Mouse (Mus musculus): Measurements from ENCODE around the gene Phxr2. TPM values are rescaled to one million over a fixed set of nuclear protein-coding genes. Genes with fewer than 3 reads are reported as not detected.

Gene Phxr2
- polyA plus RNA-seq, 1 experiment from 2014 or later: 0.21 TPM

DNA sequence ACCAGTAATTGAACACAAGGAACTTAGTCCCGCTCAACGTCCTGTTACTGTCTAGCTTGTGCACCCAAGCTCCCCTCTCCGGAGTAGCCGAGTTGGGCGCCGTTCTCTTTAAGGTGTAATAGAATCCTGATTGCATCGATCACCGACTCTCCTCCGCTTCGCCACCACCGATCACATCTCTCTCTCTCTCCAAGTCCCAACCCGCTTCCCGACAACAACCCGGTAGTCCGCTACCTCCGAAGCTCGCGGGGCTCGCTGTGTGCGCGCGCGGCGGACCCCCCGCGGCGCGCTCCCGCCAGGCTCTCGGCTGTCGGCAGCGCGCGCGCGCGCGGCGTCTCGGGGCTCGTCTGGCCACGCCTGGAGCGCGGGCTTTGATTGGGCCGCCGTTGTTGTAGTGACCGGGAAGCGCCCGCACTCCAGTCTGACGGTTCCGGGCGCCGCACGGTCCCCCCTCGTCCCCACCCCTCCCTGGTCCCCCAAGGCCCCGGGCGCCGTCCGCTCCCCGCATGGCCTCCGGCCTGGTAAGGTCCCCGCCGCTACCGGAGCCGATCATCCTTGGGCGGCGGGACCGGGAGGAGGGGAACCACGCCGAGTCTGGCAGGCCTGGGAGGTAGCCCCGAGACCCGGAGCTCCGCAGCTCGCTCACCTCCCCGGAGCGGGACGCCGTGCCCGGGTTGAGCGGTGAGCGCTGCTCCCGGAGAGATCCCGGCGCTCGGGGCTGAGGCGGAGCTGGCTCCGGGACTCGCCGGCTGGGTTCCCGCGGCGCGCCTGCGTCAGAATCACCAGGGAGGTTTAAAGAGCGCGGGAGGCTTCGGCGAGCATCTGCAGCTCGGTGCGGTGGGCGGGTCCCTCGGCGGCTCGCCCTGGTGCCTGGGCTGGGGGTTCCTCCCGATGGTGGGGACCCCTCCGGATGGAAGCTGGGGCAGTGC, 19.2 kb downstream of the Phxr2 start, which contains the start of gene Poc1b:
TSS of gene Poc1b (plus strand) at position 334 of the 929 bp plus-strand sequence.
- peaks cover 30% of the 10 kb centered on the region for H3K4me1 ChIP-seq
- peak; percentile 94 for DNase-seq (ENCODE audit: low spot score)
- under 1% methylated on average over 106 of the region's 106 CpGs for WGBS
- peak within 1 kb of the TSS; percentile 94 for H3K4me3 ChIP-seq
- peaks cover 4% of the 10 kb centered on the region; the same call in 1 of the 2 replicates for H3K9me3 ChIP-seq
- H3K27me3 ChIP-seq (replicated peaks; ENCODE audit: low read depth, poor library complexity, severe bottlenecking): no peaks in the 10 kb centered on the region
- H3K36me3 ChIP-seq (replicated peaks): peaks cover 39% of the 10 kb centered on the region
- peak within 1 kb of the TSS; percentile 96 for H3K27ac ChIP-seq (replicated peaks)

DNA sequence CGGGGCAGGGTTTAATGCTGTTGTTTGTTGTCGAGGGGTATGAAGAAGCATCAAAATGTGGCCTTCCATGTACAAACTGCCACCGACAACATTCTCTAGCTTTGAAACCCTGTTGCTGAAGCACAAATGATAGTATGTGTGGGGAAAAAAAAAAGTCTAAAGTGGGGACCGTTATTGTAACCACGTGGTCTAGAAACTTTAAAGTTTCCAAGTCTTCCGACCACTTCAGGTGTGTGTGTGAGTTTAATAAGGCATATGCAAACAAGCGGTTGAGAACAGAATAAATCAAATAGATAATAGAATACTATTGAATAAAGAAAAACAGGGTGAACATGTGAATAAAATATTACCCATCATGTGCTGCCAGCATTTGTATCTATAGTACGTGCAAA, 19.8 kb downstream of the Phxr2 start:
- 37% methylated on average over 8 of the region's 8 CpGs for WGBS

DNA sequence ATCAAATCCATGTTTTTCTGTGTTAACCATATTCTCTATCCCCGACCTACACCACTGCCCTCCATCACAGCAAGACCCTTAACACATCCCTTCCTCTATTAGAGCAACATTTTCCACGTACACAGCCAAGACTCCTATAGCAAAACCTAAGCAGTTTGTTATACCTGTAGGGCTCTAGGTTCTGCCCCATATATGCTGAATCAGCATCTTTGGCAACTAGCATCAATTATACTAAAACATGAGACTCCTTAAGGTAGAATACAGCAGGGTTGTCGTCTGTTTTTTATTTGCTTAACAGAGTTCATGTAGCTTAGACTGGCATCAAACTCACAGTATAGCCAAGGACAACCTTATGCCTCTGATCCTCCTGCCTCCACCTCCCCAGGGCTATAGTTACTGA, 20.6 kb downstream of the Phxr2 start:
- Histone ChIP-seq H3K4me1 (peaks cover 24% of the 10 kb centered on the region), H3K36me3 (replicated peaks) (peaks cover 30% of the 10 kb centered on the region), H3K4me3 (peak overlapping the region; percentile 94; the same call in 1 of the 2 replicates), H3K27me3 (replicated peaks; ENCODE audit: low read depth, poor library complexity, severe bottlenecking) (no peaks in the 10 kb centered on the region), H3K27ac (replicated peaks) (no peak overlapping the region), H3K9me3 (peaks cover 4% of the 10 kb centered on the region; the same call in 1 of the 2 replicates)
- DNase-seq (ENCODE audit: low spot score): no peak
- WGBS: 81% methylated on average over 3 of the region's 3 CpGs

More for the DNA sequence above, 19.8 kb downstream of the Phxr2 start:
- peaks cover 38% of the 10 kb centered on the region for H3K36me3 ChIP-seq (replicated peaks)
- H3K4me1 ChIP-seq: peaks cover 28% of the 10 kb centered on the region
- H3K4me3 ChIP-seq: peak overlapping the region; percentile 94
- H3K27ac ChIP-seq (replicated peaks): peak overlapping the region; percentile 96
- peaks cover 4% of the 10 kb centered on the region; the same call in 1 of the 2 replicates for H3K9me3 ChIP-seq
- no peak for DNase-seq (ENCODE audit: low spot score)
- no peaks in the 10 kb centered on the region for H3K27me3 ChIP-seq (replicated peaks; ENCODE audit: low read depth, poor library complexity, severe bottlenecking)

DNA sequence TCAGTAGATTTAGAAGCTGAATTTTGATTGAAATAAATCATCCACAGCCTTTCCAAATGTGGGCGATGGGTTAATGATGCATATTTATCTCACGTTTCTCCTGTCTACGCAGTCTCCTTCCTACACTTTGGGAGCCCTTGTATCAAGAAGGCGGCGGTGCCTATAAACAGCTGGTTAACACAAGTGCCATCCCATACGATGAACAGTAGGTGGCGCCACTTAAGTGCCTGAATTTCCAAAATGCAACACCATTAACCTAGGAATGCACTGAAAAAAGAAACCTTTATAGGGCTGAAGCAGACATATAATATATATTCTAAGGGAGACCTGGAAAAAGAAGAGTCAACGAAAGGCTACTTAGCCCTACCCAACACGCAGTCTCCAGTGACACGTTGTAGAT, 28.8 kb downstream of the Phxr2 start:
- DNase-seq (ENCODE audit: low spot score): no peak
- no peaks in the 10 kb centered on the region for H3K9me3 ChIP-seq
- no peaks in the 10 kb centered on the region for H3K36me3 ChIP-seq (replicated peaks)
- H3K4me1 ChIP-seq: peaks cover 11% of the 10 kb centered on the region
- H3K4me3 ChIP-seq: no peak overlapping the region
- 78% methylated on average over 10 of the region's 10 CpGs for WGBS
- H3K27ac ChIP-seq (replicated peaks): no peak overlapping the region
- no peaks in the 10 kb centered on the region for H3K27me3 ChIP-seq (replicated peaks; ENCODE audit: low read depth, poor library complexity, severe bottlenecking)

DNA sequence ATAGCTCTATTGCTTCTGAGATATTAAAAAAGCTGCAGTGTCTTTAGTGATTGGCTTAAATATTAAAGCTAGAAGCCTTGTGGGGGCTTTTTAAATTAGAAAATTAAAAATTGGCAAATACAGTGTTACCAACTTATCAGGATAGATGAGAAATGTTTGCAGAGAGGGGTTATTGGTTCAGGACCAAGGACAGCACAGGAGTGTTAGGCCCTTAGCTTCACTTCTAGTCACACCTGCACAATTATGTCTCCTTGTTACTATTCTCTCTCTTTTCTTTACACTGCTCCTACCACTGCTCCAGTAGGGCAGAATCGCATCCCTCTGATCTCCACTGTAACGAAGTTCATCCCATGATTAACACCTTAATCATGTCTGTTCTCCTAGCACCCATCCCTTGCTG, 31.0 kb downstream of the Phxr2 start:
- Histone ChIP-seq H3K4me1 (peaks cover 11% of the 10 kb centered on the region), H3K4me3 (no peak overlapping the region), H3K27ac (replicated peaks) (no peak overlapping the region), H3K36me3 (replicated peaks) (no peaks in the 10 kb centered on the region), H3K9me3 (no peaks in the 10 kb centered on the region), H3K27me3 (replicated peaks; ENCODE audit: low read depth, poor library complexity, severe bottlenecking) (no peaks in the 10 kb centered on the region)
- WGBS: 81% methylated on average over 2 of the region's 2 CpGs
- no peak for DNase-seq (ENCODE audit: low spot score)

DNA sequence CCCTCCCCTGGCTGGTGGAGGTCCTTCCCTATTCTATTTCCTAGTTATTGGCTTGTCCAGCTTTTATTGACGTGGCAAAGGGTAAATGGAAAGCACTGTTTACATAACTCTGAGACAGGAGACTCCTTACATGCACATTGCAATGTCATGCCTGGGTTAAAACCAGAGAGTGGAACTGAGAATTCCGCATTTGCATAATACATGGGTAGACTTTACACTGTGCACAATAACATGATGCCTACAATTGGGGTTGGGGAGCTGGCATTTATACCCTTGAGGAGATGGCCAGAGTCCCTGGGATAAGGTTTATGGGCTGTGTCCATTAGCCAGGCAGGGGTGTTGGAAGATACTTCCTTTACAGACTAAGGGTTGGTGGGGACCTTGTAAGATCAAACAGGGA, 32.8 kb downstream of the Phxr2 start:
- Histone ChIP-seq H3K9me3 (no peaks in the 10 kb centered on the region), H3K36me3 (replicated peaks) (no peaks in the 10 kb centered on the region), H3K4me1 (peaks cover 11% of the 10 kb centered on the region), H3K27ac (replicated peaks) (no peak overlapping the region), H3K4me3 (no peak overlapping the region), H3K27me3 (replicated peaks; ENCODE audit: low read depth, poor library complexity, severe bottlenecking) (no peaks in the 10 kb centered on the region)
- DNase-seq (ENCODE audit: low spot score): no peak
- WGBS: 78% methylated on average over 2 of the region's 2 CpGs

DNA sequence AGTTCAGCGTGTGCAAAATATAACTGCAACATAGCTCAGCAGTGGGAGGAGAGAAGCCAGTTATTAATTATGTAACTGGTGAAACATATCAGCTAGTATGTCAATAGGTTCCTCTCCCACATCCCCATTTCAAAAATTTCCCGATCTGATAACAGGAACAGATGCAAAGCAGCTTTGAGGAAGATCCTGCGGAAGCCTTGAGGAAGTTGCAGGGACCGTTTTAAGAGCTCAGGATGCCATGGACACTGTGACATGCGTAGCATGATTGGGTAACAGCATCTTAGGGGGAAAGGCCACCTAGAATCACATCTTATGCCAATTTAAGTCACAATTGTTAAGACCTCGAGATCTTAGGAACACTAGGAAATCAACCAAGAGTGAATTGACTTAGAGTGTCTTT, 36.2 kb downstream of the Phxr2 start:
- Histone ChIP-seq H3K27me3 (replicated peaks; ENCODE audit: low read depth, poor library complexity, severe bottlenecking) (no peaks in the 10 kb centered on the region), H3K4me1 (peaks cover 11% of the 10 kb centered on the region), H3K27ac (replicated peaks) (no peak overlapping the region), H3K4me3 (no peak overlapping the region), H3K9me3 (no peaks in the 10 kb centered on the region), H3K36me3 (replicated peaks) (no peaks in the 10 kb centered on the region)
- 83% methylated on average over 6 of the region's 6 CpGs for WGBS
- DNase-seq (ENCODE audit: low spot score): no peak

DNA sequence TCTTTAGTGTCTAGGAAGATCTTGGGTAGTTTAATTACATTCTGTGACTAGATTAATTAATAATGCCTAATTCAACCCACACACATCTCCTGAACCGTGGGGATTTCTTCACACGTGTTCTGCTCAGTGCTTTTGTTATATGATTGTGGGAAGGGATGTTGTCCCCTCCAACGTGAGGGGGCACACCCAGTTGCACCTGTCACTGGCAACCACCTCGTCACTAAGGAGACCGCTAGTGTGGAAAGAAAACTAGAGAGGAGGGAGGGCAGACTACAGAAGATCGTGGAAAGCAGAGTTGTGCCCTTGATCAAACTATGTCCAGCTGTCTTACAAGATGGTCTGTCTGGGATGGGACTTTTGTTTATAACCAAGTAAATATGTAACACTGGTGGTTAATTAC, 40.1 kb downstream of the Phxr2 start:
- no peaks in the 10 kb centered on the region for H3K9me3 ChIP-seq
- no peak overlapping the region for H3K4me3 ChIP-seq
- no peaks in the 10 kb centered on the region for H3K4me1 ChIP-seq
- 75% methylated on average over 6 of the region's 6 CpGs for WGBS
- H3K27me3 ChIP-seq (replicated peaks; ENCODE audit: low read depth, poor library complexity, severe bottlenecking): no peaks in the 10 kb centered on the region
- no peak for DNase-seq (ENCODE audit: low spot score)
- no peak overlapping the region for H3K27ac ChIP-seq (replicated peaks)
- no peaks in the 10 kb centered on the region for H3K36me3 ChIP-seq (replicated peaks)

DNA sequence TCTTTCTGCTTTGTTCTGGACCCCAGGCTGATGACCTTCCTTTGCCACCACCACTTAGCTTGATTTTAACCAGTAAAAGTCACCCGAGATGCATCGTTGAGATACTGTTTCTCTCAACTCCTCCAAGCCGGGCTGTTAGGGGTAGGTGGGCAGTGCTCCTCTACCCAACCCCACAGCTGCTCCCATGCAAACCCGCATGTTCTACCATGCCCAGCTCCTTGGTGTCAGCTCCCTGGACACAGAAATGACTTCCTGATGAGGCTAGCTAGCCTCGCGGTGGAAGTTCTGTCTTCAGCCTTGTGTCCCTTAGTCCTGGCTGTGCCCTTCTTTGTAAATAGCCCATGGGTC, 40.9 kb downstream of the Phxr2 start:
- H3K4me1 ChIP-seq: no peaks in the 10 kb centered on the region
- no peak for DNase-seq (ENCODE audit: low spot score)
- 63% methylated on average over 6 of the region's 6 CpGs for WGBS
- H3K27ac ChIP-seq (replicated peaks): no peak overlapping the region
- no peak overlapping the region for H3K4me3 ChIP-seq
- no peaks in the 10 kb centered on the region for H3K36me3 ChIP-seq (replicated peaks)
- H3K27me3 ChIP-seq (replicated peaks; ENCODE audit: low read depth, poor library complexity, severe bottlenecking): no peaks in the 10 kb centered on the region
- no peaks in the 10 kb centered on the region for H3K9me3 ChIP-seq

DNA sequence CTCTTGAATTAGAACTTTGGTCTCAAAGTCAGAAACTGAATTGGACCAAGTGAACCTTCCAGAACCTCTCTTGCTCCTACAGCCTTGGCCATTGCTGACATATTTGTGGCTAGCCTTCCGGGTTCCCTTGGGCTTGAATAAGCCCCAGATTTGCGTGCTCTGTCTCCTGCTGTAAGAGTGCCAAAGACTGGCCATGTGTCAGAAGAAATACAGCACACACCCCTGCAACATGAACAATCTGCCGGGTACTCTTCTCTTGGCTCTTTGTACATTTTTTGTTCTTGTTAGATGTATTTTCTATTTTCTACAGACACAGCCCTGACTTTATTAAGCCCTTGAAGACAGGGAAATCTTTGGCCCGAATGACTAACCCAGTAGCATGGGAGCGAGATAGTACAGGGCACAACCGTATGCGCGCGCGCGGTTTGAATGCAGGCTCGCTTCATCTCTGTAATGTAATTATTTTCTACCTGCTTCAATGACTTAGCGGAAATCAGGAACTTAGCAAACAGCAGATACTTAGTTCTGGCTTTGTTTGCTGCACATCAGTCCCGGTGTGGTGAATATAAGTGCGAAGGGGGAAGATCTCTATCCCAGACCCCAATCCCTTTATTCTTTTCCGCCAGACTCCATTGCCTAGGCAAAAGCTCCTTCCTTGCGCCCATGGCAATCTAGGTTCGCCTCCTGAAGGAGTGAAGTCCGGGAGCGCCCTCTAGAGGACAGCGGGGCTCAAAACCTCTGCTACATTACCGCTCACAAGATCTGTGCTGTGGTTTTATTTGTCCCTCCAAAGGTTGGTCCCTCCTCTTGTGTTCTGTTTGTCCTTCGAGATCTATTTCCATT, 41.5 kb downstream of the Phxr2 start:
- H3K36me3 ChIP-seq (replicated peaks): no peaks in the 10 kb centered on the region
- 0 out of 2 replicates have a peak overlapping the region, but pooled peaks have one; percentile 13 for H3K4me3 ChIP-seq
- no peaks in the 10 kb centered on the region for H3K27me3 ChIP-seq (replicated peaks; ENCODE audit: low read depth, poor library complexity, severe bottlenecking)
- no peaks in the 10 kb centered on the region for H3K9me3 ChIP-seq
- H3K4me1 ChIP-seq: no peaks in the 10 kb centered on the region
- WGBS: 50% methylated on average over 23 of the region's 23 CpGs
- peak; percentile 88 for DNase-seq (ENCODE audit: low spot score)
- no peak overlapping the region for H3K27ac ChIP-seq (replicated peaks)

DNA sequence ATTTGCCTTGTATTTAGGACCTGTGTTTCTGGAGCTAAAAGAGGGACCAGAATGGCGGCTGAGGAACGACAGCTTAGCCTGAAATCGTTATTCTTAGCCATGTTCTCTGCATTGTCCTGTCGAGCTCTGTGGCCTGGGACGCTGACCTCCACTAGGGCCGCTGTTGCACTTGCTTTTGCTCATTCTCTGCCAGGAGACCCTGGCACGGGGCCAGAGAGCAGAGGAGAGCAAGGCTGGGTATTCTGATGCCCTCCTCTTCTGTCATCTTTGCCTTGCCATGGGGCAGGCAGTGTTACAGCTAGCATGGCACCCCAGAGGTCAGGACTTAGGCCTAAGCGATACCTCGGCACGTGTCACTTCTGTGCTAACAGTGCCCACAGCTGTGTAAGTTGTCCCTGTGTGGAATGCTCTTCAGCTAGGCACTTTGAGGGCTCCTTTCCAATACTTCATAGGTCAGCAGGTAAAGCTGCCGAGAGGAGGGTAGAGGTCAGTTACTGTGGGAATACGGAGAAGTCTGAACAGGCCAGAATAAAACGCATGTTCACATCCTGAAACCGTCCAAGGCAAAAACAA, 42.6 kb downstream of the Phxr2 start:
- no peak overlapping the region for H3K4me3 ChIP-seq
- no peak for DNase-seq (ENCODE audit: low spot score)
- no peaks in the 10 kb centered on the region for H3K36me3 ChIP-seq (replicated peaks)
- no peak overlapping the region for H3K27ac ChIP-seq (replicated peaks)
- 89% methylated on average over 14 of the region's 14 CpGs for WGBS
- H3K9me3 ChIP-seq: no peaks in the 10 kb centered on the region
- H3K4me1 ChIP-seq: no peaks in the 10 kb centered on the region
- H3K27me3 ChIP-seq (replicated peaks; ENCODE audit: low read depth, poor library complexity, severe bottlenecking): no peaks in the 10 kb centered on the region

DNA sequence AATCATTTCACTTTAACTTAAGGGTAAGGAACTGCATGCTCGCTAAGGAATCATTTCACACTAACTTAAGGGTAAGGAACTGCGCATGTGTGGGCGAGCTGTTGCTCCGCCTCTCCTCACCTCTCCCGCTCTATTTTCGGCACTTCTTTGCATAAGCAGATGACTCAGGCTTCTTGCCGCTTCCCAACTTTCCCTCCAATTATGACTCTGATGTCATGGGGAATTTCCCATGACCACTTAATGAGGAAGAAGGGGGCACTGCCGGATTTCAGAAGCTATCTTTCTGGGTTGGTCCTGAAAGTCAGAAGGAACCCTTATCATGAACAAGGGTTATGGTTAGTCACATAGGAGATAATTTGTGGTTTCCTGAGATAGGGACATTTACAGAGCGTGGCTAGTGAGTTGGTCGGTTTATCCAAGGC, 44.5 kb downstream of the Phxr2 start:
- Histone ChIP-seq H3K9me3 (no peaks in the 10 kb centered on the region), H3K4me3 (no peak overlapping the region), H3K27me3 (replicated peaks; ENCODE audit: low read depth, poor library complexity, severe bottlenecking) (no peaks in the 10 kb centered on the region), H3K36me3 (replicated peaks) (no peaks in the 10 kb centered on the region), H3K4me1 (no peaks in the 10 kb centered on the region), H3K27ac (replicated peaks) (no peak overlapping the region)
- no peak for DNase-seq (ENCODE audit: low spot score)
- WGBS: 88% methylated on average over 10 of the region's 10 CpGs

Measured in embryonic facial prominence, embryonic 10.5 days (tissue).